Mouse (Mus musculus): Measurements from ENCODE around the gene Pld1. TPM values are rescaled to one million over a fixed set of nuclear protein-coding genes. Genes with fewer than 3 reads are reported as not detected.

The Pld1 gene
- polyA plus RNA-seq, 1 experiment from 2014 or later: 4.4 TPM

DNA sequence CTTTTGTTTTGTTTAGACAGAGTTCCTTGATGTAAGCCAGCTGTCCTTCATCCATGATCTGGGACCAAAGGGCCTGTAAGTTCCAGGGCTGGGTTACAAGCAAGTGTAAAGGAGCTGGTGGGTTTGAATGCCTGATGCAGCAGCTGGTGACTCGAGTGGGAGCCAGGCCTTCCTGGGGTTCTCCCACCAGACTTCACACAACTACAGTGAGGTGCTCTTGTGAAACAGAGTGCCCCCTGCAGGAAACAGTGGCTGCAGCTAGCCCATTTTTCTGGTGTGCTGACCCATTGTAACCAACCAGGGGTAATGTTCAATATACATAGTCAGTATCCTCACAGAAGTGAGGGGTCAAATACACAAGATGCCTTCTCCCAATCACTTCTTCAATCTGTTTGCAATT is 101.3 kb downstream of the Pld1 start:
- no peak for ATAC-seq (ENCODE audit: low FRiP score)
- H3K4me3 ChIP-seq: no peak overlapping the region
- no peaks in the 10 kb centered on the region for H3K4me1 ChIP-seq (replicated peaks)
- H3K27me3 ChIP-seq: no peaks in the 10 kb centered on the region
- H3K27ac ChIP-seq: no peak overlapping the region
- H3K9ac ChIP-seq: no peak overlapping the region
- peaks cover 5% of the 10 kb centered on the region; the same call in 1 of the 2 replicates for H3K9me3 ChIP-seq
- peaks cover 12% of the 10 kb centered on the region for H3K36me3 ChIP-seq
- 19% methylated on average over 1 of the region's 1 CpGs for WGBS
- H3K4me2 ChIP-seq: no peak overlapping the region

- Histone ChIP-seq H3K36me3 (peaks cover 12% of the 10 kb centered on the region), H3K4me2 (no peak overlapping the region), H3K4me1 (replicated peaks) (no peaks in the 10 kb centered on the region), H3K9ac (no peak overlapping the region), H3K4me3 (no peak overlapping the region), H3K27ac (no peak overlapping the region), H3K9me3 (peaks cover 5% of the 10 kb centered on the region; the same call in 1 of the 2 replicates), H3K27me3 (no peaks in the 10 kb centered on the region)
- ATAC-seq (ENCODE audit: low FRiP score): no peak
- WGBS: 94% methylated on average over 8 of the region's 8 CpGs
Measured at GRCm38 (mm10) chr3:28041236-28041635, 102.7 kb downstream of the Pld1 start.

DNA sequence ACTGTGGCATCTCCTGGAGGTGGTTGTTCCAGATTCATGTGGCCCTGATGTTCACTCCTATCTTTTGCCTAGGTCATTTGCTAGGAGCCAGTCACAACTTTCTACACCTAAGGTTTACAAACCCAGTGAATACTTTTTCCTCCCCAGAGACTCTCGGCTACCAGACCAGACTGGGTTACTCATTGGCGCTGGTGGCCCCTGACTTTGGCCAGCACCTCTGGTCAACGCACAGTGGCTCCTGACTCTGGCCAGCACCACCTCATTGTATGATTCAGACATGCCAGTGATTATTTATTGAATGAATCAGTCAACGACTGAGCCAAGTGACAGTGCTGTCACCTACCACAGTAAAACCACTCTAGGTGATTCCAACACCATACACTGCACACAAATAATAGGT is 103.9 kb downstream of the Pld1 start:
- Histone ChIP-seq H3K9me3 (peaks cover 5% of the 10 kb centered on the region; the same call in 1 of the 2 replicates), H3K4me3 (no peak overlapping the region), H3K36me3 (peaks cover 12% of the 10 kb centered on the region), H3K4me2 (no peak overlapping the region), H3K4me1 (replicated peaks) (no peaks in the 10 kb centered on the region), H3K9ac (no peak overlapping the region), H3K27ac (no peak overlapping the region), H3K27me3 (no peaks in the 10 kb centered on the region)
- WGBS: 98% methylated on average over 4 of the region's 4 CpGs
- ATAC-seq (ENCODE audit: low FRiP score): no peak

- WGBS: 87% methylated on average over 5 of the region's 5 CpGs
Measured at GRCm38 (mm10) chr3:28047599-28047998, 109.1 kb downstream of the Pld1 start.

GRCm38 (mm10) chr3:28049526-28049925 is 111.0 kb downstream of the Pld1 start:
- H3K9me3 ChIP-seq: no peaks in the 10 kb centered on the region
- no peak for ATAC-seq (ENCODE audit: low FRiP score)
- no peaks in the 10 kb centered on the region for H3K27me3 ChIP-seq
- no peak overlapping the region for H3K4me2 ChIP-seq
- H3K27ac ChIP-seq: no peak overlapping the region
- 97% methylated on average over 2 of the region's 2 CpGs for WGBS
- no peak overlapping the region for H3K9ac ChIP-seq
- H3K36me3 ChIP-seq: no peaks in the 10 kb centered on the region
- H3K4me3 ChIP-seq: no peak overlapping the region
- no peaks in the 10 kb centered on the region for H3K4me1 ChIP-seq (replicated peaks)

More at GRCm38 (mm10) chr3:28047599-28047998, 109.1 kb downstream of the Pld1 start:
- Histone ChIP-seq H3K9ac (no peak overlapping the region), H3K27ac (no peak overlapping the region), H3K4me2 (no peak overlapping the region), H3K36me3 (peaks cover 3% of the 10 kb centered on the region; the same call in 1 of the 2 replicates), H3K27me3 (no peaks in the 10 kb centered on the region), H3K4me3 (no peak overlapping the region), H3K4me1 (replicated peaks) (no peaks in the 10 kb centered on the region), H3K9me3 (no peaks in the 10 kb centered on the region)
- ATAC-seq (ENCODE audit: low FRiP score): no peak

GRCm38 (mm10) chr3:28053076-28053475 is 114.6 kb downstream of the Pld1 start:
- Histone ChIP-seq H3K27me3 (no peaks in the 10 kb centered on the region), H3K9me3 (no peaks in the 10 kb centered on the region), H3K27ac (no peak overlapping the region), H3K4me2 (no peak overlapping the region), H3K4me3 (no peak overlapping the region), H3K9ac (no peak overlapping the region), H3K4me1 (replicated peaks) (no peaks in the 10 kb centered on the region), H3K36me3 (no peaks in the 10 kb centered on the region)
- ATAC-seq (ENCODE audit: low FRiP score): no peak
- WGBS: 92% methylated on average over 4 of the region's 4 CpGs

- H3K4me1 ChIP-seq (replicated peaks): no peaks in the 10 kb centered on the region
- 87% methylated on average over 4 of the region's 4 CpGs for WGBS
- ATAC-seq (ENCODE audit: low FRiP score): no peak
Measured at GRCm38 (mm10) chr3:28060713-28061112, 122.2 kb downstream of the Pld1 start.

DNA sequence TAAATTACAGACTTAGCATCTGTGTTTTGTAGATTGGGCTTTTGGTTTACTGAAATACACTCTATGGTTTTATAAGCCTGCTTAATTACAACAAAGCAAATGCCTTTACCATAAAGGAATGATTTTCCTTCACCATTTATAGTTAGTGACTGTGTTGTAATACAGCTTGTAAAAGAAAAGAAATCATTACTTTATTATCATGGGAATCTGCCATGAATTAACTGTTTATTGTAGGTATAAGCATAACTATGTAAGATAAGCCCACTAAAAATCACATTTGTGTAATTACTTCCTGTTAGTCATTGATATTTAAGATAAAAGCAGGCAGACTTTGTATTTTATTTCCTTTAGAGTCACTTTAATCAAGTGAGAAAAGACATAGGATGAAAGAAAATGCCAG is 122.7 kb downstream of the Pld1 start:
- no peaks in the 10 kb centered on the region for H3K27me3 ChIP-seq
- H3K4me3 ChIP-seq: no peak overlapping the region
- no peaks in the 10 kb centered on the region for H3K9me3 ChIP-seq
- H3K4me2 ChIP-seq: no peak overlapping the region
- no peak overlapping the region for H3K9ac ChIP-seq
- no peaks in the 10 kb centered on the region for H3K36me3 ChIP-seq
- H3K4me1 ChIP-seq (replicated peaks): no peaks in the 10 kb centered on the region
- H3K27ac ChIP-seq: no peak overlapping the region
- ATAC-seq (ENCODE audit: low FRiP score): no peak

More at GRCm38 (mm10) chr3:28060713-28061112, 122.2 kb downstream of the Pld1 start:
- no peaks in the 10 kb centered on the region for H3K9me3 ChIP-seq
- no peak overlapping the region for H3K27ac ChIP-seq
- H3K4me3 ChIP-seq: no peak overlapping the region
- no peak overlapping the region for H3K9ac ChIP-seq
- no peaks in the 10 kb centered on the region for H3K27me3 ChIP-seq
- no peaks in the 10 kb centered on the region for H3K36me3 ChIP-seq
- no peak overlapping the region for H3K4me2 ChIP-seq

- ATAC-seq (ENCODE audit: low FRiP score): no peak
- 88% methylated on average over 3 of the region's 3 CpGs for WGBS
- no peak overlapping the region for H3K4me2 ChIP-seq
- H3K9me3 ChIP-seq: 0 out of 2 replicates have a peak, but pooled peaks cover 3% of the 10 kb centered on the region
- H3K9ac ChIP-seq: no peak overlapping the region
- no peaks in the 10 kb centered on the region for H3K36me3 ChIP-seq
- H3K27me3 ChIP-seq: no peaks in the 10 kb centered on the region
- H3K4me1 ChIP-seq (replicated peaks): no peaks in the 10 kb centered on the region
- no peak overlapping the region for H3K27ac ChIP-seq
- no peak overlapping the region for H3K4me3 ChIP-seq
Measured at GRCm38 (mm10) chr3:28079211-28079610, 140.7 kb downstream of the Pld1 start.

- Histone ChIP-seq H3K9me3 (0 out of 2 replicates have a peak, but pooled peaks cover 3% of the 10 kb centered on the region), H3K36me3 (no peaks in the 10 kb centered on the region), H3K4me2 (no peak overlapping the region), H3K4me3 (no peak overlapping the region), H3K9ac (no peak overlapping the region), H3K27me3 (no peaks in the 10 kb centered on the region), H3K27ac (no peak overlapping the region), H3K4me1 (replicated peaks) (no peaks in the 10 kb centered on the region)
- no peak for ATAC-seq (ENCODE audit: low FRiP score)
- WGBS: 95% methylated on average over 1 of the region's 1 CpGs
Measured at GRCm38 (mm10) chr3:28080116-28080515, 141.6 kb downstream of the Pld1 start.

DNA sequence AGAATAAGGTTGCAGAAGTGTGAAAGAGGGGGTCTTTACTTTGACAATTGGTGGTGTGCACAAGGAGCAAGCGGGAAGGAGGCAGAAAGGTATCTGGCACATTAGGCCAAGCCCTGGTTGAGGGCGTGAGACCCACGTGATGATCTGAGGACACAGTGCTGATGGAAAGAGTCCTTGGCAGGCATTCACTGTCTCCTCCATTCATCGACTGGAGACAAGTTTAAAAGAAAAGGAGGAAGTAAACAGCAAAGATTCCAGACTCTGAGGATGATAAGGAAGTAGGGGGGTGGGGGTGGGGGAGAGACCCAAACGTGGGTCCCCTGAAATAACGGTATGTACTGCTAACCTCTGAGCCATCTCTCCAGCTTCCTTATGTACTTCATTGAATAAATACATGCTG is 142.5 kb downstream of the Pld1 start:
- ATAC-seq (ENCODE audit: low FRiP score): no peak
- WGBS: 85% methylated on average over 6 of the region's 6 CpGs

GRCm38 (mm10) chr3:28083218-28083617 is 144.7 kb downstream of the Pld1 start:
- no peaks in the 10 kb centered on the region for H3K27me3 ChIP-seq
- no peak overlapping the region for H3K4me3 ChIP-seq
- H3K27ac ChIP-seq: no peak overlapping the region
- H3K4me2 ChIP-seq: no peak overlapping the region
- ATAC-seq (ENCODE audit: low FRiP score): no peak
- no peaks in the 10 kb centered on the region for H3K4me1 ChIP-seq (replicated peaks)
- no peaks in the 10 kb centered on the region for H3K36me3 ChIP-seq
- H3K9ac ChIP-seq: no peak overlapping the region
- no peaks in the 10 kb centered on the region for H3K9me3 ChIP-seq
- 82% methylated on average over 3 of the region's 3 CpGs for WGBS

More for the DNA sequence above, 142.5 kb downstream of the Pld1 start:
- Histone ChIP-seq H3K4me3 (no peak overlapping the region), H3K9ac (no peak overlapping the region), H3K4me1 (replicated peaks) (no peaks in the 10 kb centered on the region), H3K9me3 (0 out of 2 replicates have a peak, but pooled peaks cover 3% of the 10 kb centered on the region), H3K36me3 (no peaks in the 10 kb centered on the region), H3K27me3 (no peaks in the 10 kb centered on the region), H3K4me2 (no peak overlapping the region), H3K27ac (no peak overlapping the region)

DNA sequence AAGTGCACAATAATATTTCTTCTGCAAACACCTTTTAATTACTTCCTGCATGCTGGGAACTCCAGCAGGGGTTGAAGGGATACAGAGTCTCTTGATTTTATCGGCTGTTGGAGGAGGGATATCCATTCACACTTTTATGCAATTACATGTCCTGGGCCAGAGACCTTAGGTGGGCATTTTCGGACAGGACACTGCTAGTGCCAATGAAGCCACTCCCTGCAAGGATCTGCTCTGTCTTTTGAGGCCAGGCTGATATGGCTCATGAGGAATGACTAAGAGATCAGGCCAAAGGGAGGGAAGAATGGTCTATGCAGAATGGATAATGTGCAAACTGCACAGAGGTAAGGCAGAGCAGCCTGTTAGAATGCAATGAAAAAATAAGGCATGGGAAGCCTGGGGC is 145.8 kb downstream of the Pld1 start:
- 73% methylated on average over 2 of the region's 2 CpGs for WGBS
- no peak for ATAC-seq (ENCODE audit: low FRiP score)
- Histone ChIP-seq H3K4me2 (no peak overlapping the region), H3K9ac (no peak overlapping the region), H3K4me1 (replicated peaks) (no peaks in the 10 kb centered on the region), H3K9me3 (no peaks in the 10 kb centered on the region), H3K27ac (no peak overlapping the region), H3K27me3 (no peaks in the 10 kb centered on the region), H3K36me3 (no peaks in the 10 kb centered on the region), H3K4me3 (no peak overlapping the region)

Measured in hindbrain, embryonic 13.5 days (tissue).